Mouse (Mus musculus): ENCODE results near the gene Adamts15.

Gene Adamts15

DNA sequence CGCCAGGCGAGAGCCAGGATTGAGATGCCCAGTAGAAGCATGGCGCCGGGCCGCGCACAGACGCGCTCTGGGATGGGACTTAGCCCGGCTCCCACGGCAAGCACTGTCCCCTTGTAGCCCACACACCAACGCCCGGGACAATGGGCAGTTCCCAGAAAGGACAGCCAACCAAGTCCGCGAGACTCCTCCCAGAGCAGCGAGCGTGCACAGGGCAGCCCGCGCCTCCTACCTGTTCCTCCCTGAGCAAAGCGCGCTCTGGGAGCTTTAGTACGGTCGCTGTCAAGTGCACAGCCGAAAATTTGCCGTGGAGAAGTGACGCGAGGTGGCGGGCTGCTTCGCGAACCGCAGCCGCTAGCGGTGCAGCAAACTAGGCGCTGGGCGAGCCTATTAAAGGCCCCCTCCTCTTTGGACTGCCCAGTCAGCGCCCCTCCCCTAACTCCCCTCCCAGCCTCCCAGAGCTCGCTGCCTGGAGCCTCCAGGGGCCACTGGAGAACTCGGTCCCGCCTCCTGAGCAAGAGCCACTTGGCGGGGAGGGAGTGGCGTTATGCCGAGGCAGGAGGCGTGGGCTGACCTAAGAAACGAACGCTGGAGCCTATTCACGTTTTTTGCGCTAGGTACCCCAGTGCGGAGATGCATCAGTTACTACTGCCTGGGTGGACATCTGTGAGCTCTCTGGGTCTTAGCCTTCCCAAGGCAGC, at the start of gene Adamts15:
TSS of gene Adamts15 (minus strand) at position 256 of the 698 bp plus-strand sequence.
- no peak for DNase-seq

DNA sequence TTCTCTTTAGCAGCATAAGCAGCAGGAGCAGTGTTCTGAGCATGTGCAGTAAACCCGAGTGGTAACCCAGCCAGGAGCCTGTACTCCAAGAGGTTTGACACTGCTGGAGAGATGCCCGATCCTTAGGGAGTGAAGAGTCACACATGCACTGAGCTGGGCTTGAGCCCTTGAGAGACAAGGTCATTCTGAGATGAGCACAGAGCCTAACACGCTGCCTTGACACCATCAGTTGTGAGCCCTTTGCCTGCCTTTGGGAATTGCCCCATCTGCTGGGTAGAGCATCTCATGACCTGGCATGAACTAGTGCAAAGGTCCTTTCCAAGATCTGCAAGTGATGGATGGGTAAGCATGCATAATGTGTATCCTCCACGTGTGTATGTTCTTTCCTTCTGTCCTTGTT, 49.7 kb upstream of the Adamts15 start:
- no peak for DNase-seq

DNA sequence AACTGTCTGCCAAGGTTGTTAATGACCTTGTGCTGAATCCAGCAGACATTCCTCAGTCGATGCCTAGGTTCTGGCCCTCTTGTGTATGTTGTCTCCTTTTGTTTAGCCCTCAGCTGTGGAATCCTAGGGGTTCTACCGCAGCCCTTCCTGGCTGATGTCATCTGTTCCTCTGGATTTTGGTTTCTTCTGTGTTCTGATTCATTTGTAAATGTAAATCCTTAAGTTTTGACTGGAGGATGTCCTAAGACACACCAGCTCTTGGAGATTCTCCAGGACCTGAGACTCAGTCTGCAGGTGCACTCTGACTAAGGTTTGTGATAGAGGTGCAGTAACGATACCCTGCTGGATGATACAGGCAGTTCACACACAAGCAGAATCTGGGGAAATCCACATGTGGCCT, 47.7 kb upstream of the Adamts15 start:
- DNase-seq = no peak

DNA sequence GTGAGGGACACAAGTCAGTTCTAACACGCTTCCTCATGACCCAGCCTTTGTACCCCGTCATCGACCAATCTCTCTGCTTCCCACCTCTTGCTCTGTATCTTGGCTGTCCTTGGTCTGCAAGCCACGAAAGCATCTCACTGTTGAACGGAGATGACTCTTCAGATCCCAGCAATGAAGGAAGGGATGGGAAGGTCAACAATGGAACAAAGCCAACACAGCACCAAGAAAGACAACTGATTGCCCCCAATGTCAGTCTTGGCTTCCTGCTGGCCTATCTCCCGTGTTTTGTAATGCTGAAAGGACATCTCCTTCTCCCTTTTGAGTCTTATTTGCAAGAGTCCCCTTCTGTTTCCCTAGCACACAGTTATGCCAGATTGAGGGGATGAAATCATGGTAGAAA, 45.9 kb upstream of the Adamts15 start:
- DNase-seq = no peak

DNA sequence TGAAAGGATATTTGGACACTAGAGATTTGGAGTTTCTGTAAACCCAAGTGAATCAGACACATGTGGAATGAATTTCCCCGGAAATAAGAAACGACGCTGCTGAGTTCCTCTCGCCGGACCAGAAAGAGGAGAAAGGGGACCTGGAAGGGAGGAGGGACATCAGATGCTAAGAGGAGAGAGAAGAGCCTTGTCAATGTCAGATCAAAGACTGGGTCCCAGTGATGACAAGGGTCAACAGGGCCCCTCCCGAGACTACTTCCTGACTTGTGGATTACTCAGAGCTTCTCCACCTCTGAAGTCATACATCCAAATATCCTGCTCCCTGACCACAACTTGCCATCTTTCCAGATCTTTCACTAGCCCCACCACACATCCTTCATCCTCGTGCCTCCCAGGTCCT, 44.6 kb upstream of the Adamts15 start:
- no peak for DNase-seq

DNA sequence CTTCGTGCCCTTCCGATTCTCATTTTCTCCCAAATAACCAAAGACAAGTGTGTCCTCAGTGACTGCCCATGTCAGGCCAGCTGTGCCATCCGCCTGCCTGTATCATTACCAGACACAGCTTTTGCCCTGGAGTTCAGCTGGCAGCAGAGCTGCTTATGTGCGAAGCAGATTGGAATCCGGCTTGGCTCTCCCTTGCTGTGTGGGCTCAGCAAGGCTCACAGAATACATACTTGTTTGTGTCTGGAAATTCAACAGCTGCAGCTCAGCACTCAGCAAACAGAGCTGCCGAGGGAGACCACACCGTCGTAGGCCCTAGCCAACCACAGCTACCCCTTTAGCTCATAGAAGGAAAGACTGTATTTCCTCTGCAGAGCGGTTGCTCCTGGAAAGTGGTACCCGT, 42.4 kb upstream of the Adamts15 start:
- no peak for DNase-seq

DNA sequence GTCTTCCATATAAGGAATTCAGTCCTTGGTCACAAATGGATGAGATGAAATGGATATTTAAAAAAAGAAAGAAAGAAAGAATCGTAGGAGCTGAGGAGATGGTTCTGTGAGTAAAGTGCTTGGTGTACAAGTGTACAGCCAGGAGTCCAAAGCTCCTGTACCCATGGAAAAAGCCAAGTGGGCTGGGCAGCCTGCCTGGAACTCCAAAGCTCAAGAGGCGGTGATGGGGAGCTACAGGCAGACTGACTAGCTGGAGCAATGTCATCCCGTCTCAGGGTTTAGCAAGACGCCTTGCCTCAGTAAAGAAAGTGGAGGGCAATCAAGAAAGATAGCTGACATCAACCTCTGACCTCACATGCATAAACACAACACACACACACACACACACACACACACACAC, 41.5 kb upstream of the Adamts15 start:
- no peak for DNase-seq

DNA sequence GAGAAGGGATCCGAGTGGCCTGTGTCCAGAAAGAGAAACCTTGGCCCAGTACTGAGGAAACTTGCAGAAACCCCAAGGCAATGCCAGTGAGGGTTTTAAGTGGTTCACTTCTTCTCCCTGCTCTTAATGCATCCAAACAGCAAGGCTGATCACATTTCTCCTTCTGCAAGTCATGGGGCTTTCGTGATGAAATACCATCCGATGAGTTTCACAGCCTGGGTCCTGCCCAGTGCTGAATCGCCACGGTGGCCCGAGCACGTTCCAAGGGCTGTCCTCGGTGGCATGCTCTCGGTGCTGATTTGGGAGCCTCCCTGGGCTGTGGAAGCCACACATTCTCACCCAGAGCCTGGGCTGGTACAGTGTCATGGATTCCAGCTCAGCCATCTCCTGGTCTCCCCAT, 33.0 kb upstream of the Adamts15 start:
- no peak for DNase-seq

DNA sequence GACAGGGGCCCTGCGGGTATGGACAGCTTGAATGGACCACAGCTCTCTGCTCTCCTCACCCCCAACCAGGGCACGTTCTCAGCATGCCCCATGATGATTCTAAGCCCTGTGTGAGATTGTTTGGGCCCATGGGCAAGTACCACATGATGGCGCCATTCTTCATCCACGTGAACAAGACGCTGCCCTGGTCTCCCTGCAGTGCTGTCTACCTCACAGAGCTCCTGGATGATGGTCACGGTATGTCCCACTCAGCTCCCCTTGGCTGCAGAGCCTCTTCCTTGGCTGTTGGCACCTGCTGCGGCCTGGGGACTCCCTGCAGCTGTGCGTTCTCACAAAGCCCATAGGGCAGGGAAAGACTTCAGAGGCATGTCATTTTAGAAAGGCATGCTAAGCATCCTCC, 31.0 kb upstream of the Adamts15 start:
- peak; percentile 27 for DNase-seq

DNA sequence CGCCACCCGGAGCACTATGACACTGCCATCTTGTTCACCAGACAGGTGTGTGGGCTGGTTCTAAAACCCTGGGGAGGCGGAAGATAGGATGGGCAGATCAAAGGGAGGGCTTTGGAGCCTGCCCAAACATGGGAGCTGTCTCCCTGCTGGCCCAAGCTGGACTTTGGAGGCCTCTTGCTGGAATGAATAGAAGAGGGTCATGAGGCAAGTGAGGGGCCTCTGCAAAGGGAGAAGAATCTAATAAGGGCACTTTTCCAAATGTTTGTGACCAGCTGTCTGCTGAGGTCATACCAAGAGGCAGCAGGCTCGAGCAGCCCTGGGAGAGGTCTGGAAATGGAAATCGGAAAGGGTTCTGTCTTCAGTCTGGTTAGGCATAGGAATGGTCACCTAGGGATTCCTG, 29.2 kb upstream of the Adamts15 start:
- no peak for DNase-seq

DNA sequence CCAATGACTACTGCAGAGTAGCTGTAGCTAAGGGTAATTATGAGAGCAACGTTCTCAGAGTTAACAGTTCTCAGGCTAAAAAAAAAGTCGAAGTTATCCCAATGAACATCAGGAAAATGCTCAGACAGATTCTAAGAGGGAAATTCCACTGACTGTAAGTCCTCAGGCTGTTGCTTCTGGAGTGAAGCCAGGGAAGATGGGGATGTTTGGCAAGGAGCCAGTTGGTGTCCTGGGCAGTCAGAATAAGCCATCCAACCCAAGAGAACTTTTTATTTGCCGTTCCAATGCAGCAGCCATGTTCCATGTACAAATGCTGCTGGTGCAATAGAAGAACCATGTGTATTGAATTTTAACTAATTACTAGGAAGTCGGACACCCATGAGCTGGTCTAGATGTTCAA, 28.3 kb upstream of the Adamts15 start:
- DNase-seq = no peak

DNA sequence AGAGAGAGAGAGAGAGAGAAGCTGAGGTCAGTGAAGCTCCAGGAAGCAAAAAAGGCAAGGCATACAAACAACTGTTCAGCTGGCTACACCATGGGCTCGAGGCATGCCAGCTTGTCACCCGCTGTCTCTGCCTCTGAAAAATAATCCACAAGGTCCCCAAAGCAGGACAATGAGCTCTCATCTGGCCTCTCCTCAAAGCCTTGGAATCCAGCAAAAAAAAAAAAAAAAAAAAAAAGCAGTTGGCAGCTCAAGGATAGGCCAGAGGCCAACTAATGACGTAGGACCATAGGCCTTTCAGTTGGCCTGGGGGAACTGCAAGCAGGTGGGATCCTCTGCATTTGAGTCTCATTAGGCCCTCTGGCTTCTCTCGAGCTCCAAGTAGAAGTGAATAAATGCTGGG, 27.7 kb upstream of the Adamts15 start:
- no peak for DNase-seq

DNA sequence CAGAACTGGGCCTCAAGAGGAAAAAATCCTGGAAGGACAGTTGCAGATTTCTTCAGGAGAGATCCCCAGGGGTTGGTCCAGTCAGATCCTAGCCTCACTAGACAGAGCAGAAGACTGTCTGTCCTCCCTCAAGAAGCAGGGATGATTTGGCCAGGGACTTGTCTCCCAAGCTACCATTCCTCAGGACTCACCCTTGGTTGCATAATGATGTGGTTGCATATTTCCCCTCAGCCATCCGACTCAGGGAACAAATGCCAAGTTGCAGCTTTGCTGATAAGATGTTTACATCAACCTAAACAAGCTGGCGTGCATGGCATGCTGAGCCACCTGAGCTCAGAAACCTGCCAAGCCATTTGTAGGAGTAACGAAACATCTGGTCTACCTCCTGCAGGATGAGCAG, 27.2 kb upstream of the Adamts15 start:
- DNase-seq = no peak

DNA sequence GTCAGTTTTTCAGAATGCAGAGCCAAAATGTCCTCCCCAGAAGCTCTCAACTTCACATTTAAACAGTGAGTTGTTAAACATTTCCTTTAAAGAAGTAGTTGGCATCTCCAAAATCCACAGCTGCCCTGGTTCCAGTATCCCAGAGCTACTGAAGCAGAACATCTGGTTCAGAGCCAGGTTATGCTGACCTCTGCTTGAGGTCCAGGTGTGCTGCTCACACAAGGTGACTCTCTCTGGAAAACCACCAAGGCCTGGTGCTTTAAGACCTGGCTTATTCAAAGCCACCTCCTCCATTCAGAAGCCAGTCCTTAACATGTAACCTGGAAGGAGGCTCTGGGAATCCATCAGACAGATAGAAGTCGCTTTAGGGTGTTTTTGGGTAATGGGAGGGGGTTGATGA, 23.0 kb upstream of the Adamts15 start:
- DNase-seq = no peak

DNA sequence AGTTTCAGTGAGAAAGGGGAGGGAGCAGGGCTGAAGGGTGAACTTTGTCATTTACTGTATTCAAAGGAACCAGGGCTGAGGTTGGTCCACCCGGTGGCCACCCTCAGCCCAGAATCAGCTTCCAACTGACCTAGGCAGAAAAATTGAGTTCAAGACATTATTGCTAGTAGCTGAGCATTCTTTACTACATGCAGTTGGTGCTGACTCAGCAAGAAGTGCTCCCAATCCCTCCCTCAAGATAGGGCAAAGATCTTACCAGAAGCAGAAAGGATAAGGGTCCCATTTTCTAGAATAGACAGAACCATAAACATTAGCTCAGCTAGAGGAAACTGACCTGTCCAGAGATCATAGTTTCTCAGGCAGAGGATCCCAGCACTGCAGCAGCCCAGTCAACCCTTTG, 22.0 kb upstream of the Adamts15 start:
- DNase-seq = no peak

DNA sequence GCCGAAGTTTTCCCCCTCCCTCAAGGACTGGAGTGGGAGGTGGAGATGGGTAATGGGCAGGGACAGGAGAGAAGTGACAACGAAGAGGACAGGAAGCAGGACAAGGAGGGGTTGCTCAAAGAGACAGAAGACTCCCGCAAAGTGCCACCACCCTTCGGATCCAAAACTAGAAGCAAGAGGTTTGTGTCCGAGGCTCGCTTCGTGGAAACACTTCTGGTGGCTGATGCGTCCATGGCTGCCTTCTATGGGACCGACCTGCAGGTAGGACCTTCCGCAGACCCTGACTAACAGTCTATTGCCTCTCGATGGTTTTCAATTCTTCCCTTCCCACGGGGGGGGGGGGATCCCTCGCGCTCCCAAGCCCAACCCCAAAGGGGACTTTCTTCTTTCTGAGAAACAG, 21.1 kb upstream of the Adamts15 start:
- no peak for DNase-seq

DNA sequence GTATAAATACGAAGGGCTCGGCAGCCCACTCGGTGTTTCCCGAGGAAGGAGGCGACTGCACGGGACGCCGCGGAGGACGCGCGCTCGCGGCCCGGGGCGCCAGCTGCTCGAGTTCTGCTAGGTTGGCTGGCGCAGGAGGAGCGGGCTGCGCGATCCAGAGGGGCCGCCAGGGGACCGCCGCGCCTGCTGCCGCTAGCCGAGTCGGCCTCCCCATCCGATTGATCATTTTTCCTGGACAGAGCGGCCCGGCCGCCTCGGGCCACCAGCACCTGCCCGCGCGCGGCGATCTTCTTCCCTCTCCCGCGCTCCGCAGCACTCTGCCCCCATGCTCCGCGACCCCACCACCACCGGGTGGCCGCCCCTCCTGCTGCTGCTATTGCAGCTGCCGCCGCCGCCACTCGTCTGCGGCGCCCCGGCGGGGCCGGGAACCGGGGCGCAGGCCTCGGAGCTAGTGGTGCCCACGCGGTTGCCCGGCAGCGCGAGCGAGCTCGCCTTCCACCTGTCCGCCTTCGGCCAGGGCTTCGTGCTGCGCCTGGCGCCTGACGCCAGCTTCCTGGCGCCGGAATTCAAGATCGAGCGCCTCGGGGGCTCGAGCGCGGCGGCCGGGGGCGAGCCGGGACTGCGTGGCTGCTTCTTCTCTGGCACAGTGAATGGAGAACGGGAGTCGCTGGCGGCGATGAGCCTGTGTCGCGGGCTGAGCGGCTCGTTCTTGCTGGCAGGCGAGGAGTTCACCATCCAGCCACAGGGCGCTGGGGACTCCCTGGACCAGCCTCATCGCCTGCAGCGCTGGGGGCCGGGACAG, 20.5 kb upstream of the Adamts15 start, which contains the start of gene Adamts8:
TSS of gene Adamts8 (plus strand) at position 51 of the 802 bp plus-strand sequence.
- peak; percentile 49 for DNase-seq

DNA sequence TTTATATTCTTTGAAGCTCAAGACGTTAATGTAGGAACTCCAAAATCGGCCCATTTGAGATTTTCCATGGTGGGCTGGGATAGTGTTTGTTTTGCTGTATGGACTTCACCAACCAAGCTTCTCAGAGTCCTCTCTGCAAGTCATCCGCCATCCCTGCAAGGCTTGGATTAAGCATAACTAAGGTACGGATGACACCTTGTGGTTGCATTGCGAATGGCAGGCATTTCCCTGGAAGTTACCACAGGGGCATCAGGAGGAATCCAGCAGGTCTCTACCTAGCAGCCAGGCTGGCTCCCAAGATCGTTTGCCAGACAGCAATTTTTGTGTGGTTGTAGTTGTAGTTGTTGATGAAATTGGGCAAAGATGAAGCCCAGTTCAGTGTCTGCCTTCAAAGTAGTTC, 18.1 kb upstream of the Adamts15 start:
- DNase-seq = peak; percentile 78

DNA sequence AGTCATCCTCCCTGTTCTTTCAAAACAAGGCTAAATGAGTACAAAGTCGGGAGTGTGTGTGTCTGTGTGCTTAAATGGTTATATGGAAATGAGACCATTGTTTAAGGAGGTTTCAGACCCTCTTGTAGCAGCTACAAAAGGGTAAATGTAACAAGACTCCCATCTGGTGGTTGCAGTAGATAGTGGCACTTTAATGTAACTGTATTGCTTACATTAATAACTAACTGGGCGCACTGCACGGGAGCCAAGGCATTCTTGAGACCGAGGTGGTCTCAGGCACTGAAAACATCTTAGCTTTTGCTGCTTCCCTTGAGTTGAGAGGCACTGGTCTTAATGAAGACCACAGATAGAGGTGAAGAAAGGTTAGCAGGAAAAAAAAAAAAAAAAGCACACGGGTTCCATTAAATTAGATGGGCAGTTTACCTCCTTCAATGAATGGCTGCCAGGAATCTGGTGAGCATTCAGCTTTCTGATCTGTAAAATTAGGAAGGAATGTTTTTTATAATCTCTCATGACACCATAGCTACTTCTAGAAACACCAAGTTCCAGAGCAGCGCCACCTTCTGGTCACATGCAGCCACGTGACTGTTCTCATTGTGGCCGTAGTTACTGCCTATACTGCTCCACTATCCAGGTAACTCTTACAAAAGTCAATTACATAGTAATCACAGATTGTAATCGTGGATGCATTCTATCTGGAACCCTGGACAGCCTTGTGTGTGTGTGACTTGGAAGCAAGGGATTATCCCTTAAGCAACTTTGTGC, 14.6 kb upstream of the Adamts15 start:
- peak; percentile 59 for DNase-seq

DNA sequence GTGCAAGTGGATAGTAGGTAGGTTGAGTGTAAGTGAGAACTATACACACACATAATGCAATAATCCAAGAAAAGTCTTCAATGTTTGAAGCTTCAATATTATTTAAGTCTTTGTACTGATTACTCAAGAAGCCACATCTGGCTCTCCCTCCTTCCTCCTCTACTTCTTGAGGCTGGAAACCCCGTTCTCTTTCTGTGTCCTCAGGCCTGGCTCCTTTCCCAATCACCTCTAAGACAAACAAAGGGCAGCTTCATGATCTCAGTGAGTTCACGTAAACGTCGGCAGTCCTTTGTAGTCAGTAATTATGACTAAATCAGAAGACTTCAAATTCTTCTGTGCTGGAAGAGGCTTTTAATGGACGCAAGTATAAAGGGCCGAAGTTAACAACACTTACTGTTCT, 12.6 kb upstream of the Adamts15 start:
- DNase-seq = no peak

DNA sequence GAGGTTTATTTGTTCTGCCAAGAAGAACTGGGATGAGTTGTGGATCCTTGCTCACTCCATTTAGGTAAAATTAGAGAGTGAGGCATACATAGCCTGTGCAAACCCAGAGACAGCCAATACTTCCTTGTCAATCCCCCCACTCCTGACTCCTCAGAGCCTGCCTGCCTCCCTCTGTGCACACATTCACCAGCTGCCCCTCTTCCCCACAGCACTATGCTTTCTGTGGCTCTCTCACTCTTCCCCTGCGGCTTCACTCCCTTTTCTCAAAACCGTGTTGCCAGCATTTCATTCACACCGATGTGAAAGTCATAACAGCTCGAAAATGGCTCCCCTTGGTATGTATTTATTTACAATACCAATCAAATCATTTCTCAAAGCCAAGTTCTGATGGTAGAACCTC, 10.1 kb upstream of the Adamts15 start:
- no peak for DNase-seq

DNA sequence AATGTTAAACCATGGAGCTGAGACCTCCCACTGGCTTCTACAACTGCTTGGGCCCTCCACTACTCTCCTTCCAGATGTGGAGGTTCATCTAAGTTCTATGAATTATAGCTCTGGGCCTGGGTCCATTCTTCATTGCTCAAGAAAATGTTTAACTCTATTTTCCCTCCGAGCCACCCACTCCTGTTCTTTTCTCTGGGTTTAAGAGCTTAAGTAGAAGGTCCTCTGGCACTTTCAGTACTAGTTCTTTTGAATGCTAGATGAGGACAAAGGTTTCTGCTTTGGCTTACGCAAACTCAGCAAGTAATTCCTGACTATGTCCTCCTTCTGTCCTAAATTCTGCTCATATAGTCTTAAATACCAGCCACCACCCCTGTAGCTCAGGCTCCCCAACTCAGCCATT, 6.5 kb upstream of the Adamts15 start:
- no peak for DNase-seq

DNA sequence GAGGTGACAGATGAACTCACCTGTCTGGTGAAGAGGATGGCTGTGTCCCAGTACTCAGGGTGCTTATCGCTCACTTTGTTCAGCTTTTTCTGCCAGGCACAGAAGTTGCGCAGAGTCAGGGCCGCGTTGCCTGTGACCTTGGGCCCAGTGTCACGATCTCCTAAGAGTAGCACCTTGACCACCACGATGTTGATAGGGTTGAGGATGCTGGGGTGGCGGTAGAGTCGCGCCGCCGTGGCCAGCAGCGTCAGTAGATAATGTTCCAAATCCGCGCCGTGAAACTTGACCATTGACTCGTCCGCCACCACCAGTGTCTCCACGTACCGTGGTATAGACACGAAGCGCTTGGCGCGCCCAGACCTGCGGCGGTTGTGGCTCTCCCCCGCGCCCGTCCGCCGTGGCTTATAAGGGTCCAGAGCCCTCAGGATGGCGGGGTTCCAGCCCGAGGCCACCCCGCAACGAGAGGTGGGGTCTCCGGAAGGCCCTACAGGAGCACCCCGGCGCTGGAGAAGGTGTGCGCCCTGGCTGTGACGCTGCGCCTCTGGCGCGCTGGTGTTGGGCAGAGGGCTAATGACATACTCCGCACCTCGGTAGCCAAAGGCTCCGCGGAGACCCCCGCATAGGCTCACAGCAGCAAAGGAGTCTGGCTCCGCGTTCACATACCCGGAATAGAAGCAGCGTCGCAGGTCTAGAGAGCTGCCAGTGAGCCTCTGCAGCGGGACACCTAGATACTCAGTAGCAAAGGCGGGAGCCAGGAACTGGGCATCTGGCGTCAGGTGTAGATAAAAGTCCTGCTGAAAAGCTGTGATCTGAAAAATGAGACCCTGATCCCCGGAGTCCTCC, 770 bp downstream of the Adamts15 start:
- no peak for DNase-seq

All from thymus, postnatal 4 days (tissue).